Mouse (Mus musculus): Measurements from ENCODE around the gene Pde10a. TPM values are rescaled to one million over a fixed set of nuclear protein-coding genes. Genes with fewer than 3 reads are reported as not detected.

The Pde10a gene
- total and polyA plus RNA-seq, 3 experiments: 1.4 to 2.2 (median 1.9) TPM

DNA sequence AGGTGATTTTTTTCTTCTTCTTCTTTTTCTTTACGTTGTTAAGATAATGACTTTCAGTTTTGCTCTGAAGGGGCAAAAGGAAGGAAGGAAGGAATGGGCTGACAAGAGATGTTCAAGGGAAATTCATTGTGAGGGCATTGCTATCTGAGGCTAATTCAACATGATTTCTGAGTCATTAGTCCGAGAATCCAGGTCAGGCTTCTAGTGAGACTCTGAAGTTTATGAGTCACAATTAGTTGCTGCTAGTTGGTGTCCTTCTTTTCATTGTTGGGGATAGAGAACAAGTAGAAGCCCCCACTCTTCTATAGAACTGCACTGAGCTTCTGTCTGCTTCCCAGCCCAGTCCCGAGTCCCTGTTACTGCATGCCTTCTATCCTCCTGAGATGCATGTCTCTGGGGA is 116.3 kb downstream of the Pde10a start:
- no peak overlapping the region for H3K9ac ChIP-seq (ENCODE audit: low read depth, low read length)
- no peaks in the 10 kb centered on the region for H3K27me3 ChIP-seq (ENCODE audit: control insufficient read depth, insufficient read depth, low read length)
- no peak for TF ChIP-seq CTCF (IDR thresholded peaks at IDR 0.05)
- no peak for TF ChIP-seq POLR2A (IDR thresholded peaks at IDR 0.05; ENCODE audit: insufficient read depth, low read depth, low read length)
- 50% methylated on average over 3 of the region's 3 CpGs for WGBS
- H3K4me3 ChIP-seq: no peak overlapping the region
- intact Hi-C loops (cut with DNase I): no loop called here
- no peak for DNase-seq
- H3K79me2 ChIP-seq (replicated peaks; ENCODE audit: control insufficient read depth, insufficient read depth, low read length): no peaks in the 10 kb centered on the region
- no peaks in the 10 kb centered on the region for H3K4me1 ChIP-seq (ENCODE audit: control insufficient read depth, insufficient read depth, low read length)
- no peaks in the 10 kb centered on the region for H3K36me3 ChIP-seq (ENCODE audit: control insufficient read depth, insufficient read depth, low read length)
- H3K27ac ChIP-seq: no peak overlapping the region

DNA sequence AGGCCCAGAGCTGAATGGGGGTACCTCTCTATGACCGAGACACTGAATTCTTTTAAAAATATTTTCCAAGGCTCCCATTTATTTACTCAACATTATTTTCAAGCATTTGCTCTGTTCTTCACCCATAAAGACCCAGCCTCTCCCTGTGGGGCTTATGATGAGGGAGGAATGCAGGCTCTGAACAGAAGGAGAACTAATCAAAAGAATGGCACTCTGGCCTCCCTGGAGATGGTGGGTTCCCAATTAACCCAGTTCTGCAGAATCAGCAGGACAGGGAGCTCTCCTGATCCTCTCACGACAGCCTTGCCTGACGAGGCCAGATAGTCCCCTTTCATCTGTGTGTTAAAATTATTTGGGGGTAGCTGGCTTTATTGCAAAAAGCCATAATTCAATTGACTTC is 117.2 kb downstream of the Pde10a start:
- intact Hi-C loops (cut with DNase I): no loop called here
- Histone ChIP-seq H3K4me1 (ENCODE audit: control insufficient read depth, insufficient read depth, low read length) (no peaks in the 10 kb centered on the region), H3K4me3 (no peak overlapping the region), H3K9ac (ENCODE audit: low read depth, low read length) (no peak overlapping the region), H3K27me3 (ENCODE audit: control insufficient read depth, insufficient read depth, low read length) (no peaks in the 10 kb centered on the region), H3K79me2 (replicated peaks; ENCODE audit: control insufficient read depth, insufficient read depth, low read length) (no peaks in the 10 kb centered on the region), H3K27ac (no peak overlapping the region), H3K36me3 (ENCODE audit: control insufficient read depth, insufficient read depth, low read length) (no peaks in the 10 kb centered on the region)
- WGBS: 71% methylated on average over 3 of the region's 3 CpGs
- DNase-seq: no peak
- TF ChIP-seq EP300 (IDR thresholded peaks at IDR 0.05; ENCODE audit: insufficient read depth, low read depth, low read length): no peak

DNA sequence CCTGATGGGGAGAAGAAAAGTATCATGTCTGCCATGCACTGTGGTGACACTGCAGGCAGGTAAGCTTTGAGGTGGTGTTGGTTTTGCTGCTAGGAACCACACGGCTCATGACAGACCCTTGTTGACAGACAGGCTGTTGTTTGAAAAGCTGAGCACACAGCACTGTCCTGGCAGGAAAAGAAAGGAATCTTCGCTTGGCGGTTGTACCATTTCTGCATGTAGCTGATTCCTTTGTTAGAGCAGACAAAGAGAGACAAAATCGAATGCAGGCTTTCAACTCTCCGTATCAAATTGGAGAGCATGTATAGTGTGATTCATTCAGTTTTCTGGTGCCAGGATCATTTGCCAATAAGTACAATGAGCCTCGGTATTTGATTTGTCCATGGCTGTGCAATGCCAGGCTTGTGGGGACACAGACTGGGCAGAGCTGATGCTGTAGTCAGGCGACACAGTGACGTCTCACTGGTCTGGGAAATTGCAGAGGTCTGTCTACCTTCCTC is 122.2 kb downstream of the Pde10a start:
- no peaks in the 10 kb centered on the region for H3K27me3 ChIP-seq (ENCODE audit: control insufficient read depth, insufficient read depth, low read length)
- H3K9ac ChIP-seq (ENCODE audit: low read depth, low read length): no peak overlapping the region
- no peak for DNase-seq
- no peak overlapping the region for H3K27ac ChIP-seq
- TF ChIP-seq EP300 (IDR thresholded peaks at IDR 0.05; ENCODE audit: insufficient read depth, low read depth, low read length) (no peak), CTCF (IDR thresholded peaks at IDR 0.05) (no peak)
- H3K4me1 ChIP-seq (ENCODE audit: control insufficient read depth, insufficient read depth, low read length): no peaks in the 10 kb centered on the region
- intact Hi-C loops (cut with DNase I): no loop called here
- 61% methylated on average over 8 of the region's 8 CpGs for WGBS
- H3K36me3 ChIP-seq (ENCODE audit: control insufficient read depth, insufficient read depth, low read length): no peaks in the 10 kb centered on the region
- H3K4me3 ChIP-seq: no peak overlapping the region
- H3K79me2 ChIP-seq (replicated peaks; ENCODE audit: control insufficient read depth, insufficient read depth, low read length): no peaks in the 10 kb centered on the region

DNA sequence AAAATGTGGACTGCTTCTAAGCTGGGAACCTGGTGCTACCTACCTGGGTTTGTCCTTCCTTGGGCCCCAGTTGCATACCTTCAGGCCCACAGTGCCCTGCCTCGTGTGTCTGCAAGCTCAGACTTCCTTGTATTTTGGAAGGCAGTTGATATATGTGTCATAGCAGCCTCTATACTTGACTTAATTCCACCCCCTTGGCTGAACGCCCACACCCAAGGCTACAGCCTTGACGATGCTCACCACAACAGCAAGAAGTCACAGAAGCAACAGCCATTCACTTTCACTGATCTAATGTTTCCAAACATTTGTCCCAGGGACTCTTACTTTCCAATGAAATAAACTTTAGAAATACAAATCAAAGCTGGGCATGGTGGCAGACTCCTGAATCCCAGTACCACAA is 123.1 kb downstream of the Pde10a start:
- Histone ChIP-seq H3K4me3 (no peak overlapping the region), H3K27me3 (ENCODE audit: control insufficient read depth, insufficient read depth, low read length) (no peaks in the 10 kb centered on the region), H3K9ac (ENCODE audit: low read depth, low read length) (no peak overlapping the region), H3K4me1 (ENCODE audit: control insufficient read depth, insufficient read depth, low read length) (no peaks in the 10 kb centered on the region), H3K27ac (no peak overlapping the region), H3K36me3 (ENCODE audit: control insufficient read depth, insufficient read depth, low read length) (no peaks in the 10 kb centered on the region), H3K79me2 (replicated peaks; ENCODE audit: control insufficient read depth, insufficient read depth, low read length) (no peaks in the 10 kb centered on the region)
- no peak for TF ChIP-seq CTCF (IDR thresholded peaks at IDR 0.05)
- TF ChIP-seq POLR2A (IDR thresholded peaks at IDR 0.05; ENCODE audit: insufficient read depth, low read depth, low read length): no peak
- TF ChIP-seq EP300 (IDR thresholded peaks at IDR 0.05; ENCODE audit: insufficient read depth, low read depth, low read length): no peak
- no peak for DNase-seq
- intact Hi-C loops (cut with DNase I): no loop called here
- 44% methylated on average over 3 of the region's 3 CpGs for WGBS

DNA sequence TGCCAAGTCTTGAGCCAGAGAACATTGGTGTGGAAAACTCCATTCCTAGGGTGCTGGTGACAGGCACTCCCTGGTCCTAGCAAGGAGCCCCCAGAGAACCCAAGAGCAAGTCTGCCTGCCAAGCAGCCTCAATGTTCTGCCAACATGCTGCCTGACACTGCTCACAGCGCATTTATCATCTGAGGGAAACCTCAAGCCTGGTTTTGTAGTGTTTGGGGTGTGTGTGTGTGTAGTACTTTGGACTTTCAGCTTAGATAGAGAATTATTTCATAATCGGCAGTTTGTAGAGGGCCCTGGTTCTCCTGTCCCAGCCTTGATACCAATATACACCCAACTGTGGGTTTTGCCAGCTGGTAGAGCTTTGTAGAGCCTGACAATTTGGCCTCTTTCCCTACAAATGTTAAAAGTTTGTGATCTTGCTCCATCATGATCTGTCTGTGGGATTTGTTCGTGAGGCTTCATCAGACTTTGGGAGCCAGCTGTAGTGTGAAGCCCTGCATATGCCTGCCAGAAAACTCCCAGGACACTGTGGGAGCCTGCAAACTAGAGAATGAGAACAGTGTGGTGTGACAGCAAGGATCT is 127.6 kb downstream of the Pde10a start:
- DNase-seq: peak; percentile 37 to 58
- TF ChIP-seq EP300 (IDR thresholded peaks at IDR 0.05; ENCODE audit: insufficient read depth, low read depth, low read length): no peak
- TF ChIP-seq POLR2A (IDR thresholded peaks at IDR 0.05; ENCODE audit: insufficient read depth, low read depth, low read length): no peak
- TF ChIP-seq CTCF (IDR thresholded peaks at IDR 0.05): no peak
- no peaks in the 10 kb centered on the region for H3K27me3 ChIP-seq (ENCODE audit: control insufficient read depth, insufficient read depth, low read length)
- no peaks in the 10 kb centered on the region for H3K36me3 ChIP-seq (ENCODE audit: control insufficient read depth, insufficient read depth, low read length)
- intact Hi-C loops (cut with DNase I): no loop called here
- no peaks in the 10 kb centered on the region for H3K79me2 ChIP-seq (replicated peaks; ENCODE audit: control insufficient read depth, insufficient read depth, low read length)
- no peak overlapping the region for H3K9ac ChIP-seq (ENCODE audit: low read depth, low read length)
- H3K27ac ChIP-seq: no peak overlapping the region
- H3K4me3 ChIP-seq: no peak overlapping the region
- 66% methylated on average over 3 of the region's 3 CpGs for WGBS
- no peaks in the 10 kb centered on the region for H3K4me1 ChIP-seq (ENCODE audit: control insufficient read depth, insufficient read depth, low read length)

DNA sequence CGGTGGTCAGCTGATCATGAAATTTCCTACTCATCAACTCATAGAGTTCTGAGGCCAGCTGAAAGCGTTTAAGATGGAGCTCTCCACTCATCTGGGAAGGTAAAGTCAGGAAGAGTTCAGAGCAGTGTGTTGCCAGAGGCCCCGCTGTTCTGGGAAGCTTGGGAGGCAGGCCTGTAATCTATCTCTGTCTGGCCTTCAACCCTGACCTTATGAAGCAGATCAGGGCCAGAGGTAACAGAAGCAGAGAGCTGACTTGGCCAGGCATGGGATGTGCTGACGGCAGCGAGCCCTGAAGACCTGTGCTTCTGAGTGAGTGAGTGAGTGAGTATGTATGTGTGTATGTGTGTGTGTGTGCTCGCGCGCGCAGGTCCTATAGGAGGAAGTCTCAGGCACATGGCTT is 132.5 kb downstream of the Pde10a start:
- Histone ChIP-seq H3K4me1 (ENCODE audit: control insufficient read depth, insufficient read depth, low read length) (no peaks in the 10 kb centered on the region), H3K79me2 (replicated peaks; ENCODE audit: control insufficient read depth, insufficient read depth, low read length) (no peaks in the 10 kb centered on the region), H3K27me3 (ENCODE audit: control insufficient read depth, insufficient read depth, low read length) (no peaks in the 10 kb centered on the region), H3K36me3 (ENCODE audit: control insufficient read depth, insufficient read depth, low read length) (no peaks in the 10 kb centered on the region), H3K27ac (no peak overlapping the region), H3K4me3 (no peak overlapping the region), H3K9ac (ENCODE audit: low read depth, low read length) (no peak overlapping the region)
- no peak for DNase-seq
- TF ChIP-seq CTCF (IDR thresholded peaks at IDR 0.05) (no peak), EP300 (IDR thresholded peaks at IDR 0.05; ENCODE audit: insufficient read depth, low read depth, low read length) (no peak), POLR2A (IDR thresholded peaks at IDR 0.05; ENCODE audit: insufficient read depth, low read depth, low read length) (no peak)
- WGBS: 84% methylated on average over 9 of the region's 9 CpGs
- intact Hi-C loops (cut with DNase I): no loop called here
